Mouse (Mus musculus) liver, embryonic 14.5 days (tissue): ENCODE measurements around the gene E130114P18Rik. TPM values are rescaled to one million over a fixed set of nuclear protein-coding genes. Genes with fewer than 3 reads are reported as not detected.
A peak's percentile ranks its signal among the peaks of the same experiment; 100 is the strongest.

Experiments
- ATAC-seq: fragments of 200-750 bp; cut with Nextera tagmentation; 2 replicates; pipeline ENCODE4 v1.8.0; 2017; ENCODE audit warnings: moderate number of reproducible peaks, mild to moderate bottlenecking, moderate library complexity; ENCODE audit not compliant: insufficient read depth
- DNase-seq, 3 experiments: peaks; one replicate each; pipeline ENCODE4 v3.0.0-alpha.2; 2012 to 2013; ENCODE audit warnings: low read depth in 3 of 3, low spot score in 3 of 3
- H3K27ac ChIP-seq: fragments of 300-500 bp; sonication (generic); 2 replicates; pipeline ENCODE4 v1.5.1; 2014; ENCODE audit warnings: moderate library complexity, mild to moderate bottlenecking, control low read depth, inconsistent platforms
- H3K27me3 ChIP-seq: fragments of 300-500 bp; sonication (generic); 2 replicates; pipeline ENCODE4 v1.6.1; 2014; ENCODE audit warnings: mild to moderate bottlenecking, low read length, moderate library complexity; ENCODE audit not compliant: control insufficient read depth, insufficient read depth
- H3K36me3 ChIP-seq: fragments of 300-500 bp; sonication (generic); replicated peaks from 2 replicates; pipeline ENCODE4 v1.6.1; 2014; ENCODE audit warnings: low read depth; ENCODE audit not compliant: control insufficient read depth, insufficient read depth
- H3K4me1 ChIP-seq, 2 experiments: fragments of 200-500 bp in 1 of 2; fragments of 300-500 bp in 1 of 2; sonication (generic) in 1 of 2; replicated peaks; 2 replicates each; pipeline ENCODE4 v1.6.1; 2012 to 2014; ENCODE audit warnings: antibody characterized with exemption in 1 of 2, inconsistent platforms in 1 of 2, low read length in 1 of 2; ENCODE audit not compliant: control insufficient read depth in 2 of 2, insufficient read depth in 2 of 2
- H3K4me2 ChIP-seq: fragments of 300-500 bp; sonication (generic); 2 replicates; pipeline ENCODE4 v1.6.1; 2014; ENCODE audit warnings: low read depth, mild to moderate bottlenecking, control low read depth, moderate library complexity
- H3K4me3 ChIP-seq, 2 experiments: fragments of 200-500 bp in 1 of 2; fragments of 300-500 bp in 1 of 2; sonication (generic) in 1 of 2; 2 replicates each; pipeline ENCODE4 v1.5.1; 2012 to 2014; ENCODE audit warnings: low read depth in 2 of 2, low read length in 2 of 2, mild to moderate bottlenecking in 2 of 2, control low read depth in 1 of 2, inconsistent platforms in 1 of 2, moderate library complexity in 1 of 2; ENCODE audit not compliant: insufficient read depth in 1 of 2
- H3K9ac ChIP-seq: fragments of 300-500 bp; sonication (generic); replicated peaks from 2 replicates; pipeline ENCODE4 v1.6.1; 2014; ENCODE audit warnings: mild to moderate bottlenecking, control low read depth, moderate library complexity
- H3K9me3 ChIP-seq: fragments of 300-500 bp; sonication (generic); 2 replicates; pipeline ENCODE4 v1.6.1; 2016; ENCODE audit warnings: low read length, mixed read lengths; ENCODE audit not compliant: control insufficient read depth
- CTCF ChIP-seq: IDR thresholded peaks from 2 replicates; pipeline ENCODE4 v1.5.1; 2016; ENCODE audit warnings: antibody characterized with exemption, low read depth, control low read depth
- EP300 ChIP-seq: IDR thresholded peaks from 2 replicates; pipeline ENCODE4 v1.6.1; 2016; ENCODE audit warnings: antibody characterized with exemption, low read depth
- WGBS: fragments of 180-500 bp; shearing (Covaris S2); extraction: QIAGEN DNeasy Blood & Tissue Kit; methylation state at CpG from one replicate; pipeline ENCODE4 v1.1.7; 2014; ENCODE audit not compliant: insufficient replicate concordance; 5-methylcytosine and 5-hydroxymethylcytosine counted together
- polyA plus RNA-seq, 2 experiments: library from polyadenylated mRNA; depleted of rRNA in 1 of 2; stranded (reverse) in 1 of 2; unstranded in 1 of 2; fragments of >200 nt; fragmentation: Nextera tagmentation in 1 of 2; extraction: Ambion mirVana in 1 of 2; gene quantifications; 2 replicates each; pipeline versions ENCODE4 v1.2.1 to v1.2.3; 2012 to 2014

Gene E130114P18Rik
- polyA plus RNA-seq, 2 experiments = not detected

DNA sequence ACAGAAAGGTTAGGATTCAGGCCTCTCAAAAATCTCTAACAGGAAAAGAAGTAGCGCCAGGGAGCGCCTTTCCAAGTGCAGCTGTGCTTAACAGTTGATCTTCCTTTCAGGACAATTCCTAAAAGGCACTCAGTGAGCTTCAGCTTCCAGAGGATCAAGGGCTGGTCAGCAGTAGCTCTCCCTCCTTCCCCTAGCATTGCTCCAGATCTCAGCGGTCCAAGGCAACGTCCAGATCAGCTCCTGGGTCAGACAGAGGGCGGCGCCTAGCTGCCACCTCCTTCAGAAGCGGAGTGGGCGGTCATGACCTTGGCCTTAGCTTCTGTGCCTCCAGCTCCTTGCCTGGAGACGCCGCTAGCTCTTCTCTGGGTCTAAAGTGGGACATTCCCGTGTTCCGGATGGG, 23.6 kb downstream of the E130114P18Rik start:
- no peaks in the 10 kb centered on the region for H3K9me3 ChIP-seq
- no peak overlapping the region for H3K4me3 ChIP-seq
- ATAC-seq = no peak
- H3K4me1 ChIP-seq = no peaks in the 10 kb centered on the region; a peak in 1 of 4 replicates
- H3K4me2 ChIP-seq = no peak overlapping the region
- no peak overlapping the region for H3K9ac ChIP-seq
- no peaks in the 10 kb centered on the region for H3K36me3 ChIP-seq
- WGBS = 14% methylated on average over 12 of the region's 12 CpGs
- no peak for TF ChIP-seq CTCF
- TF ChIP-seq EP300 = no peak
- no peak for DNase-seq
- no peak overlapping the region for H3K27ac ChIP-seq
- peaks cover 54% of the 10 kb centered on the region for H3K27me3 ChIP-seq

DNA sequence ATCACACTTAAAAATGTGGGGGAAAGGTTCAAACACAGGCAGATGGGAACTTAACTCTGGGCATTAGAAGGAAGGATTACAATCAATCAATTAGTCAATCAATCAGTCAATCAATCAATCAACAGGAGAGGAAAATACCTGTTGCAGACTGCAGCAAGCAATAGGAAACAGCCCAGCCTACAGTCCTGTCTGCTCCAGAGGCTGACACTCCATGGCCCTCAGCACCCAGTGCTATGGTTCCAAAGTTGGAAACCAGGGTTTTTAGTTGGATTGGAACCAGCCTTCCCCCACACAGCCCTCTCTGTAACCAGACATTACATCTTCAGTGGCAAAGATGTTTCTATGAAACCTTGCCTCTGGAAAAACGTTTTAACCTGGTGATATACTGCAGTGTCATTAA, 24.4 kb downstream of the E130114P18Rik start:
- Histone ChIP-seq H3K4me1 (no peaks in the 10 kb centered on the region; a peak in 1 of 4 replicates), H3K27me3 (peaks cover 50% of the 10 kb centered on the region), H3K4me3 (no peak overlapping the region), H3K36me3 (no peaks in the 10 kb centered on the region), H3K27ac (no peak overlapping the region), H3K9me3 (no peaks in the 10 kb centered on the region), H3K4me2 (no peak overlapping the region), H3K9ac (no peak overlapping the region)
- DNase-seq (no peak), ATAC-seq (no peak)
- 7% methylated on average over 1 of the region's 1 CpGs for WGBS
- TF ChIP-seq EP300 (no peak), CTCF (no peak)

DNA sequence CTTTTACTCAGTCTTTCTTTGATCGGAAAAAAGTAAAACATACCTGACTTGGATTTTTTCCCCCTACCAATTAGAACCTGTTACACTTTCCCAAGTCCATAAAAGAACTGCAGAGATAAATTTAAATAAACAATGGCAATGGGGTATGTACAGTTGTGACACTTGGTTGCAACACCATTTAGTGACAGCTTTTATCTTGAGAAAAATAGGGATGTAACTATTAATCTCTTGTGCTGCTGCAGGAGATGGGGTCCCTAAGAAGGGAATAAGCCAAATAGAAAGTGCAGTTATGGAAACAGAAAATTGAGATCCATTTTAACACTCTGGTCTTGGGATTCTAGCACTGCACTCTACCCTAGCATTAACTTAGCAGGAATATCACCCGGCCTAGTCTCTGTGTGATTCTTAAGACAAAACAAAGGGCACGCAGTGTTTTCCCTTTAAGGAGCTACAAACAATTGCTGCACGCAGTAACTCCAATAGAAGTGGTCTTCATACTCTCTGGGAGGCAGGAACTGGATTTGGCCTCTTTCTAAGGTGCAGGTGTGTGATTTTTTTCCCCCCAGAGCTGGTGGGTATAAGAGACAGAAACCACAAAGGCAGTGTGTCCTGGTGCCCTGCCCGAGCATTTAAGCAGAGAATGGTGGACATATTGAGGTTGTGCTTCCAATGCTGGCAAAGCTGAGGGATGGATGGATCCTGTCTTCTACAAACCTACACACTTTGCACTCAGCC, 25.4 kb downstream of the E130114P18Rik start:
- no peak for DNase-seq
- no peak for ATAC-seq
- Histone ChIP-seq H3K4me2 (peak overlapping the region; percentile 82), H3K9ac (peak overlapping the region; percentile 54), H3K27ac (no peak overlapping the region), H3K4me1 (no peaks in the 10 kb centered on the region; a peak in 1 of 4 replicates), H3K36me3 (no peaks in the 10 kb centered on the region), H3K27me3 (peaks cover 39% of the 10 kb centered on the region), H3K9me3 (no peaks in the 10 kb centered on the region), H3K4me3 (peak overlapping the region in 1 of 2 experiments; percentile 59; a peak in 2 of 4 replicates)
- TF ChIP-seq EP300 (no peak), CTCF (no peak)
- 31% methylated on average over 5 of the region's 5 CpGs for WGBS

DNA sequence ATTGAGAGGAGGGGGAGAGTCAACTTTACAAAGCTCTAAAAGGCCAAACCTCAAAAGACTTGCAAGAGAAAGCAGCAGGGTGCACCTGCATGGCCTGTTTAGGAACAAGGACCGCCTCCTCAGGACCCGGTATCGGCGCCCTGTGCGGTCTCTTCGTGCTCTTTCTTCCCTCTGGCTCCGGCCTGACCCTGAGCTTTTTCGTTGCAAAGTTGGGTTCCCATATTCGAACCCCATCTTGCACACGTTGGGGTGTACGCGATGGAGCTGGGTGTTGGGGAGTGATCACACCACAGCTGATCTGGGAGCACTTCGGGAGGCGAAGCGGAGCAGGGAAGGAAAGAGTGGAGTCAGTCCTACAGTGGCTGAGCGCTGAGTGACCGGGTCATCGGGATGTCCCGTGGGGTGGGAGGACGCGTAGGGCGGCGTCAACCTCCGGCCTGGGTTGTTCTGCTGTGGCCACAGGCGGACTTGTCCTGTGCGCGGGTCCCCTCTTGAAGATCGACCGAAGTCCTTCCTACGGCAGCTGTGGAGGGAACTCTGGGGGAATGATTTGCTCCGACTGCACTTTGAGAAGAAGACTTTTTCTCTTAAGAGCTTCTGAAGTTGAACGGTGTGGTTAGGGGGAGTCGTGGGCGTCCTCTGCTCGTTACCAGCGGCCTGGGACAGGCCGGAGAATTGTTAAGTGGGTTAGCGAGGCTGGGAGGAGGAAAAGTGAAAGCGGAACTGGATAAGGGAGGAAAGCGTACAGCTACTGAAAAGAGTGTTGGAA, 26.2 kb downstream of the E130114P18Rik start:
- ATAC-seq = peak; percentile 59
- H3K27me3 ChIP-seq = peaks cover 33% of the 10 kb centered on the region
- whole genome bisulfite sequencing = under 1% methylated on average over 40 of the region's 40 CpGs
- no peaks in the 10 kb centered on the region; a peak in 1 of 4 replicates for H3K4me1 ChIP-seq
- peak overlapping the region; percentile 53 to 59 for H3K4me3 ChIP-seq
- no peaks in the 10 kb centered on the region for H3K36me3 ChIP-seq
- peak overlapping the region; percentile 82 for H3K4me2 ChIP-seq
- H3K9ac ChIP-seq = peak overlapping the region; percentile 54
- peak in 1 of 3 experiments; percentile 17 for DNase-seq
- no peaks in the 10 kb centered on the region for H3K9me3 ChIP-seq
- TF ChIP-seq CTCF (no peak), EP300 (no peak)
- H3K27ac ChIP-seq = no peak overlapping the region

DNA sequence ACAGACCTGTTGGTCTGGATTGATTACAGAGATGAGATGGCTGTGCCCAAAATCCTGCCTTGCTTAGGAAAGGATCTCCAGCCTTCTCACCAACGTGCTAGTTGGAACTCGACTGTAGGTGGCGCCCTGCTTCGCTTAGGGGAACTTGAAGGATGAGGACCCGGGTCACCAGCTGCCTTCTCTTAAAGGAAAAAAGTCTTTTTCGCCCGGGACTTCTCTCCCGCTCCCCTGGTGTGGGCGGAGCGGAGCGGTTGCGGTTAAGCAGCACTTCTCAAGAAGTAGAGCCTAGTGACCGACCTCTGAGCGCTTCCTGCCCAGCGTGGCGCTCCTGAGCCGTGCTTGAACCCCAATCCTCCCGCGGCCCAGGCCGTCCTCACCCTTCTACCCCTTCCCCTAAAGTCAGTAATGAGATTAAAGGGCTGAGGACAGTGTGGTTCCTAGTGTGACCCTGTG, 26.8 kb downstream of the E130114P18Rik start:
- Histone ChIP-seq H3K36me3 (no peaks in the 10 kb centered on the region), H3K9ac (peak overlapping the region; percentile 54), H3K27ac (no peak overlapping the region), H3K4me1 (no peaks in the 10 kb centered on the region; a peak in 1 of 4 replicates), H3K4me3 (peak overlapping the region; percentile 53 to 59), H3K9me3 (no peaks in the 10 kb centered on the region), H3K4me2 (peak overlapping the region; percentile 82), H3K27me3 (peaks cover 28% of the 10 kb centered on the region)
- TF ChIP-seq CTCF = peak; percentile 86
- no peak for TF ChIP-seq EP300
- WGBS = under 1% methylated on average over 20 of the region's 20 CpGs
- DNase-seq (peak; percentile 66 to 71 (median 70)), ATAC-seq (peak; percentile 73)
